Mouse (Mus musculus) CH12.LX (cell line): ENCODE data around the gene Gpr155. TPM values are rescaled to one million over a fixed set of nuclear protein-coding genes. Genes with fewer than 3 reads are reported as not detected.
A peak's percentile ranks its signal among the peaks of the same experiment; 100 is the strongest.

Source experiments
- DNase-seq: peaks from one replicate; pipeline ENCODE4 v3.0.0-alpha.2; 2013; ENCODE audit errors: extremely low read depth
- H3K27ac ChIP-seq: 2 replicates; pipeline ENCODE4 v1.5.1; 2012; ENCODE audit warnings: low read depth, mild to moderate bottlenecking, control low read depth, moderate library complexity; ENCODE audit not compliant: insufficient read depth
- H3K27me3 ChIP-seq: replicated peaks from 2 replicates; pipeline ENCODE3; 2012; ENCODE audit warnings: inconsistent platforms
- H3K36me3 ChIP-seq, 2 experiments: replicated peaks in 1 of 2; 2 replicates each; pipeline versions ENCODE3 to v1.6.1; 2012; ENCODE audit warnings: inconsistent platforms in 1 of 2, low read length in 1 of 2, mild to moderate bottlenecking in 1 of 2, mixed read lengths in 1 of 2, moderate library complexity in 1 of 2; ENCODE audit not compliant: control insufficient read depth in 1 of 2, insufficient read depth in 1 of 2
- H3K4me1 ChIP-seq, 2 experiments: 2 replicates each; pipeline ENCODE4 v1.6.1; 2012; ENCODE audit warnings: inconsistent platforms in 1 of 2, moderate library complexity in 1 of 2; ENCODE audit not compliant: insufficient read depth in 2 of 2, control insufficient read depth in 1 of 2
- H3K4me2 ChIP-seq: 2 replicates; pipeline ENCODE4 v1.6.1; 2012; ENCODE audit warnings: low read depth, mild to moderate bottlenecking, control low read depth; ENCODE audit not compliant: poor library complexity, insufficient read depth, severe bottlenecking
- H3K4me3 ChIP-seq, 3 experiments: fragments of 150-350 bp in 1 of 3; sonication (generic) in 1 of 3; replicated peaks in 1 of 3; 2 replicates each; pipeline versions ENCODE3 to v1.5.1; 2011 to 2012; ENCODE audit warnings: low read depth in 2 of 3, low read length in 2 of 3, mild to moderate bottlenecking in 2 of 3, moderate library complexity in 2 of 3, control low read depth in 1 of 3, improper control_type of control experiment in 1 of 3, inconsistent platforms in 1 of 3, mixed read lengths in 1 of 3; ENCODE audit not compliant: poor library complexity in 1 of 3
- H3K79me2 ChIP-seq: replicated peaks from 2 replicates; pipeline ENCODE4 v1.6.1; 2012; ENCODE audit warnings: mild to moderate bottlenecking, moderate library complexity; ENCODE audit not compliant: control insufficient read depth, poor library complexity, insufficient read depth, severe bottlenecking; ENCODE audit errors: extremely low read depth
- H3K9ac ChIP-seq: 2 replicates; pipeline ENCODE4 v1.6.1; 2012; ENCODE audit warnings: low read depth, mild to moderate bottlenecking, control low read depth, moderate library complexity; ENCODE audit not compliant: insufficient read depth
- H3K9me3 ChIP-seq: replicated peaks from 2 replicates; pipeline ENCODE3; 2012; ENCODE audit warnings: low read length, inconsistent platforms, mixed read lengths
- BHLHE40 ChIP-seq: IDR thresholded peaks from 2 replicates; pipeline ENCODE4 v1.6.1; 2011; ENCODE audit warnings: mild to moderate bottlenecking, low read depth, low read length, improper control_type of control experiment
- CHD1 ChIP-seq: IDR thresholded peaks from 2 replicates; pipeline ENCODE4 v1.6.1; 2012; ENCODE audit warnings: low read depth, low read length, improper control_type of control experiment, inconsistent platforms
- CHD2 ChIP-seq: IDR thresholded peaks from 2 replicates; pipeline ENCODE4 v1.6.1; 2011; ENCODE audit warnings: low read length, improper control_type of control experiment
- CTCF ChIP-seq, 2 experiments: IDR thresholded peaks in 1 of 2; conservative IDR thresholded peaks in 1 of 2; 2 replicates each; pipeline ENCODE4 v1.5.1; 2011 to 2012; ENCODE audit warnings: low read depth in 2 of 2, low read length in 2 of 2, improper control_type of control experiment in 1 of 2, inconsistent platforms in 1 of 2, mild to moderate bottlenecking in 1 of 2, moderate library complexity in 1 of 2
- E2F4 ChIP-seq: IDR thresholded peaks from 2 replicates; pipeline ENCODE4 v1.6.1; 2011; ENCODE audit warnings: low read depth, low read length, improper control_type of control experiment; ENCODE audit not compliant: insufficient replicate concordance
- ELF1 ChIP-seq: IDR thresholded peaks from 2 replicates; pipeline ENCODE4 v1.6.1; 2014; ENCODE audit warnings: low read depth, mild to moderate bottlenecking, inconsistent platforms, low read length, improper control_type of control experiment
- EP300 ChIP-seq: IDR thresholded peaks from 2 replicates; pipeline ENCODE4 v1.6.1; 2011; ENCODE audit warnings: low read length, improper control_type of control experiment
- ETS1 ChIP-seq: conservative IDR thresholded peaks from 2 replicates; pipeline ENCODE4 v1.6.1; 2012; ENCODE audit warnings: low read depth, mild to moderate bottlenecking, inconsistent platforms, low read length, improper control_type of control experiment, moderate library complexity
- GABPA ChIP-seq: IDR thresholded peaks from 2 replicates; pipeline ENCODE4 v1.6.1; 2012; ENCODE audit warnings: low read depth, low read length, improper control_type of control experiment, inconsistent platforms; ENCODE audit not compliant: insufficient replicate concordance
- HCFC1 ChIP-seq: IDR thresholded peaks from 2 replicates; pipeline ENCODE4 v1.6.1; 2012; ENCODE audit warnings: low read depth, mild to moderate bottlenecking, inconsistent platforms, low read length, improper control_type of control experiment
- IRF4 ChIP-seq: IDR thresholded peaks from 2 replicates; pipeline ENCODE4 v1.6.1; 2014; ENCODE audit warnings: low read depth, mild to moderate bottlenecking, inconsistent platforms, low read length, improper control_type of control experiment
- JUND ChIP-seq: conservative IDR thresholded peaks from 2 replicates; pipeline ENCODE4 v1.6.1; 2011; ENCODE audit warnings: low read depth, low read length, improper control_type of control experiment
- KAT2A ChIP-seq: IDR thresholded peaks from 2 replicates; pipeline ENCODE4 v1.6.1; 2012; ENCODE audit warnings: low read length, improper control_type of control experiment, inconsistent platforms; ENCODE audit not compliant: insufficient replicate concordance
- MAFK ChIP-seq: IDR thresholded peaks from 2 replicates; pipeline ENCODE4 v1.6.1; 2011; ENCODE audit warnings: low read length, improper control_type of control experiment; ENCODE audit not compliant: insufficient replicate concordance
- MAX ChIP-seq: IDR thresholded peaks from 2 replicates; pipeline ENCODE4 v1.6.1; 2011; ENCODE audit warnings: low read length, improper control_type of control experiment
- MAZ ChIP-seq: IDR thresholded peaks from 2 replicates; pipeline ENCODE4 v1.6.1; 2012; ENCODE audit warnings: low read depth, mild to moderate bottlenecking, inconsistent platforms, low read length, improper control_type of control experiment, moderate library complexity
- MEF2A ChIP-seq: IDR thresholded peaks from 2 replicates; pipeline ENCODE4 v1.6.1; 2014; ENCODE audit warnings: low read depth, mild to moderate bottlenecking, inconsistent platforms, low read length, improper control_type of control experiment, borderline replicate concordance
- MXI1 ChIP-seq: IDR thresholded peaks from 2 replicates; pipeline ENCODE4 v1.6.1; 2011; ENCODE audit warnings: mild to moderate bottlenecking, low read depth, low read length, improper control_type of control experiment
- MYC ChIP-seq: IDR thresholded peaks from 2 replicates; pipeline ENCODE4 v1.6.1; 2011; ENCODE audit warnings: low read depth, mild to moderate bottlenecking, improper control_type of control experiment, low read length
- NELFE ChIP-seq: IDR thresholded peaks from 2 replicates; pipeline ENCODE4 v1.6.1; 2011; ENCODE audit warnings: low read depth, low read length, improper control_type of control experiment
- NRF1 ChIP-seq: IDR thresholded peaks from 2 replicates; pipeline ENCODE4 v1.6.1; 2014; ENCODE audit warnings: low read depth, mild to moderate bottlenecking, inconsistent platforms, low read length, improper control_type of control experiment, moderate library complexity
- PAX5 ChIP-seq: IDR thresholded peaks from 2 replicates; pipeline ENCODE4 v1.6.1; 2012; ENCODE audit warnings: low read length, inconsistent platforms, mixed read lengths
- POLR2A ChIP-seq: IDR thresholded peaks from 2 replicates; pipeline ENCODE4 v1.6.1; 2011; ENCODE audit warnings: low read depth, mild to moderate bottlenecking, improper control_type of control experiment, low read length
- POLR2AphosphoS2 ChIP-seq: IDR thresholded peaks from 2 replicates; pipeline ENCODE4 v1.6.1; 2011; ENCODE audit warnings: low read depth, low read length, improper control_type of control experiment
- RAD21 ChIP-seq: IDR thresholded peaks from 2 replicates; pipeline ENCODE4 v1.6.1; 2011; ENCODE audit warnings: low read depth, mild to moderate bottlenecking, low read length, improper control_type of control experiment, moderate library complexity
- RCOR1 ChIP-seq: conservative IDR thresholded peaks from 2 replicates; pipeline ENCODE4 v1.6.1; 2012; ENCODE audit warnings: low read depth, mild to moderate bottlenecking, inconsistent platforms, low read length, improper control_type of control experiment
- SIN3A ChIP-seq: IDR thresholded peaks from 2 replicates; pipeline ENCODE4 v1.6.1; 2012; ENCODE audit warnings: low read length, improper control_type of control experiment, inconsistent platforms
- SMC3 ChIP-seq: IDR thresholded peaks from 2 replicates; pipeline ENCODE4 v1.6.1; 2011; ENCODE audit warnings: low read depth, low read length, improper control_type of control experiment
- TBP ChIP-seq: conservative IDR thresholded peaks from 2 replicates; pipeline ENCODE4 v1.6.1; 2011; ENCODE audit warnings: low read depth, low read length, improper control_type of control experiment
- TCF12 ChIP-seq: IDR thresholded peaks from 2 replicates; pipeline ENCODE4 v1.6.1; 2014; ENCODE audit warnings: low read depth, mild to moderate bottlenecking, inconsistent platforms, low read length, improper control_type of control experiment
- UBTF ChIP-seq: IDR thresholded peaks from 2 replicates; pipeline ENCODE4 v1.6.1; 2012; ENCODE audit warnings: low read depth, mild to moderate bottlenecking, inconsistent platforms, low read length, improper control_type of control experiment, moderate library complexity
- USF1 ChIP-seq: IDR thresholded peaks from 2 replicates; pipeline ENCODE4 v1.6.1; 2014; ENCODE audit warnings: low read depth, mild to moderate bottlenecking, inconsistent platforms, low read length, improper control_type of control experiment
- USF2 ChIP-seq: conservative IDR thresholded peaks from 2 replicates; pipeline ENCODE4 v1.6.1; 2011; ENCODE audit warnings: low read depth, low read length, improper control_type of control experiment
- ZC3H11A ChIP-seq: IDR thresholded peaks from 2 replicates; pipeline ENCODE4 v1.6.1; 2012; ENCODE audit warnings: low read depth, mild to moderate bottlenecking, inconsistent platforms, low read length, improper control_type of control experiment
- ZKSCAN1 ChIP-seq: IDR thresholded peaks from 2 replicates; pipeline ENCODE4 v1.6.1; 2012; ENCODE audit warnings: low read depth, inconsistent platforms, low read length, improper control_type of control experiment, borderline replicate concordance
- ZMIZ1 ChIP-seq: IDR thresholded peaks from 2 replicates; pipeline ENCODE4 v1.6.1; 2012; ENCODE audit warnings: low read depth, mild to moderate bottlenecking, inconsistent platforms, low read length, improper control_type of control experiment
- ZNF384 ChIP-seq: IDR thresholded peaks from 2 replicates; pipeline ENCODE4 v1.6.1; 2012; ENCODE audit warnings: low read depth, low read length, improper control_type of control experiment, inconsistent platforms
- dilution Hi-C: fragments of 300-500 bp; cut with MboI; formaldehyde crosslinking; loops from 2 replicates; pipeline ENCODE4 v1.14.3; 2020; ENCODE audit warnings: low sequenced_read_pairs; ENCODE audit not compliant: extremely low pct_unique_long_range_greater_than_20kb, extremely low pct_ligation_motif_present
- in situ Hi-C: fragments of 300-500 bp; cut with MboI; formaldehyde crosslinking; loops from 3 replicates; pipeline ENCODE4 v1.14.3; 2019; ENCODE audit warnings: low sequenced_read_pairs, low pct_ligation_motif_present, low pct_unique_long_range_greater_than_20kb, mixed read lengths
- polyA plus RNA-seq: library from polyadenylated mRNA; unstranded; fragments of >175 nt; gene quantifications from 2 replicates; pipeline ENCODE4 v1.2.1, GENCODE M21; 2012; ENCODE audit warnings: low read depth; ENCODE audit not compliant: insufficient read length
- total RNA-seq, 2 experiments: library from RNA; depleted of rRNA; stranded (reverse); fragments of 300-350 nt in 1 of 2; fragments of >200 nt in 1 of 2; gene quantifications; 2 replicates each; pipeline ENCODE4 v1.2.3; 2012 to 2014

The Gpr155 gene
- total and polyA plus RNA-seq, 3 experiments: 3.0 to 5.7 (median 3.2) TPM

DNA sequence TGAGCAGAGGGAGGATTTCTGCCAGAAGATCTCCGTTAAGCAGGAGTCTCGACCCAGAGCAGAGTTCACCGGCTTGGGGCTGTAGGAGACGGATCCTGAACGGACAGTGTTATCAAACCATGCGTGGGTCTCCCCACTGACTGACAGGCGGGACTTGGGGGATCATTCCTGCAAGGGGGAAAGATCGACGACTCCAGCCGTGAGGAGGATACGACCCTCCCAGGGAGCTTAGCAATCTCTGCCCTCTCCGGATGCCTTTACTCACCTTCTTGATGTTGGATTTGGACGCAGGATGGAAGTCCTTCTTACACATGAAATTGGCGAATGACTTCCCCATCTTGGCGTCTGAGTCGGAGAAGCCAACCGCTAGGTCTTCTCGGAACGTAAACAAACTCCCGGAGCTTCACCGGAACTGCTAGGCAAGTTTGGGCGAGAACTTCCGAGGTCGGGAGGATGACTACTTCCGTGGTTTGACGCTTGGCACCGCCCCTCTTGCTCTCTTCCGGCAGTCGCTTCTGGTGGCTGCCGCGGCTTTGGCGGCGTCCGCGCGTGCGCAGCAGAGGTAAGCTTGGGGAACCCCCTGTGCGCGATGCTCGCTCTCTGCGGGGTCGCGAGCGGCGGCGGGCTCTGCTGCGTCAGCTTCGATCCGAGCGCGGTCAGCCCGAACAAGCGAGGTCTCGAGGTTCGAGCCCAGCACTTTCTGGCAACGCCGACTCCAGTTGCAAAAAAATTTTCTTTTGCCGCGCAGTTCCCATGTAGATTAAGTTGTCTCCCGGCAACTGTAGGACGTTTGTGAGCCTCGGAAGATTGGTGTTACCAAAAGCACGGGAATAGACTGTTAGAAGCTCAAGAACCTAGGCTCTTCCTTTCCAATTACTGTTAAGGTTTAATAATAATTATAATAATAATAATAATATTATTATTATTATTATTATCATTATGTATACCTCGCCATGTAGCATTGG lies 73.9 kb downstream of the Gpr155 start, which contains the start of the genes Scrn3 and Cir1:
Gene Scrn3, plus strand, starts transcription at position 450 of the 965 bp plus-strand sequence.
Gene Cir1, minus strand, starts transcription at position 550 of the 965 bp plus-strand sequence.
- peaks cover 19 to 36% of the 10 kb centered on the region in 2 experiments for H3K36me3 ChIP-seq
- DNase-seq: peak; percentile 98
- H3K27ac ChIP-seq: peak within 1 kb of the TSS; percentile 96
- peaks cover 20% of the 10 kb centered on the region for H3K79me2 ChIP-seq
- dilution Hi-C loops: no loop called here
- peaks cover 0 to 26% of the 10 kb centered on the region in 2 experiments; a peak in 2 of 4 replicates for H3K4me1 ChIP-seq
- peak within 1 kb of the TSS; percentile 80 for H3K9ac ChIP-seq
- in situ Hi-C loops: loop anchor here (10.0 kb wide), 1 partner anchor 92 kb away; no protein-coding TSS in a partner anchor
- no peaks in the 10 kb centered on the region for H3K9me3 ChIP-seq
- H3K4me2 ChIP-seq: peak within 1 kb of the TSS; percentile 94
- H3K27me3 ChIP-seq: no peaks in the 10 kb centered on the region
- peak within 1 kb of the TSS; percentile 91 to 100 (median 97) for H3K4me3 ChIP-seq
- TF ChIP-seq MAX (no peak), ETS1 (no peak), RCOR1 (peak; percentile 84), MEF2A (peak; percentile 24; the same call in 1 of the 2 replicates), MYC (no peak; the same call in 1 of the 2 replicates), KAT2A (peak; percentile 96), ZKSCAN1 (no peak), PAX5 (no peak), ZNF384 (no peak), SMC3 (no peak), MAZ (no peak), MAFK (peak; percentile 13; the same call in 1 of the 2 replicates), USF2 (no peak), ZC3H11A (no peak), MXI1 (peak; percentile 80), SIN3A (peak; percentile 94), NRF1 (peak; percentile 94), CHD2 (peak; percentile 97), GABPA (peak; percentile 52; the same call in 1 of the 2 replicates), POLR2AphosphoS2 (peak; percentile 79; the same call in 1 of the 2 replicates), TBP (no peak), ELF1 (peak; percentile 95), ZMIZ1 (no peak; the same call in 1 of the 2 replicates), CHD1 (no peak), CTCF (conservative IDR thresholded peaks at IDR 0.05 in 1 of 2, IDR thresholded peaks at IDR 0.05 in 1 of 2; ENCODE audit: low read depth in 2 of 2, low read length in 2 of 2) (no peak), TCF12 (peak; percentile 60), NELFE (peak; percentile 79), RAD21 (no peak), UBTF (no peak), BHLHE40 (0 out of 2 replicates have a peak, but pooled peaks have one; percentile 11), HCFC1 (peak; percentile 93), E2F4 (no peak), POLR2A (peak; percentile 90), JUND (no peak), USF1 (no peak), EP300 (no peak), IRF4 (no peak; the same call in 1 of the 2 replicates)
